Mouse (Mus musculus) ovary, adult 18-20 months (tissue): ENCODE measurements around the gene Ifitm2.
"Not testable (repeated sequence)": the region's sequence is repeated elsewhere in the genome, so short reads cannot be mapped to it uniquely, and the experiment has no call there.

Experiments
- DNase-seq: peaks from one replicate; pipeline ENCODE4 v3.0.0; 2022; ENCODE audit warnings: low spot score, mixed read lengths

Ifitm2 gene

GRCm38 (mm10) chr7:140968710-140969109 is 12.9 kb upstream of the Ifitm2 start:
- DNase-seq = not testable (repeated sequence)

DNA sequence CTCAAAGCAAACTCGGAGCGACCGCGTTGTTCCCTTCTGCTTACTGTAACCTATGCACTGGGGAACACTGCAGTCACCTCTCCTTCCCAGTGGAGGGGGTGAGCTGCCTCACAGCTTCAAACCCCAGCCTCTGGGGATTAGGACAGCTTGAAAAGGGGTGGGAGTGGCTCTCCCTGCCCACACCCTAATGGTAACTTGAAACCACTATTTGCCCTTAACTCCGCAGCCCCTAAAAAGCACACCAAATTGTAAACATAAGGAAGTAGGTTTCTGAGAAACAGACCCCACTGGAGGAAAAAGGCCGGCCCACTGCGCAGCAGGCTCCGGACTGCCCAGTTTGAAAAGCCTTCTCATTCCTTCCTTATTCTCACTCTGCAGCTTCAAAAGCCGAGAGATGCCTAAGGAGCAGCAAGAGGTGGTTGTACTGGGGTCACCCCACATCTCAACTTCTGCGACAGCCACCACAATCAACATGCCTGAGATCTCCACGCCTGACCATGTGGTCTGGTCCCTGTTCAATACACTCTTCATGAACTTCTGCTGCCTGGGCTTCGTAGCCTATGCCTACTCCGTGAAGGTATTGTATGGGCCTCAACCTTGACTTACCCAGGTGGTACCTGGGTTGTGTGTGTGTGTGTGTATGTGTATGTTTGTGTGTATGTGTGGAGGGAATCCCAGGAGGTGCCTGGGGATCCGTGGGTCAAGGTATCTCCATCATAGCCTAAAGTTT is 12.2 kb upstream of the Ifitm2 start:
- DNase-seq = no peak

- DNase-seq = no peak
Observed at GRCm38 (mm10) chr7:140966921-140967320, 11.1 kb upstream of the Ifitm2 start, which contains the start of gene Ifitm1. Ifitm1 (plus strand) TSS chr7:140967221.

- no peak for DNase-seq
Observed at GRCm38 (mm10) chr7:140962733-140963132, 6.9 kb upstream of the Ifitm2 start.

DNA sequence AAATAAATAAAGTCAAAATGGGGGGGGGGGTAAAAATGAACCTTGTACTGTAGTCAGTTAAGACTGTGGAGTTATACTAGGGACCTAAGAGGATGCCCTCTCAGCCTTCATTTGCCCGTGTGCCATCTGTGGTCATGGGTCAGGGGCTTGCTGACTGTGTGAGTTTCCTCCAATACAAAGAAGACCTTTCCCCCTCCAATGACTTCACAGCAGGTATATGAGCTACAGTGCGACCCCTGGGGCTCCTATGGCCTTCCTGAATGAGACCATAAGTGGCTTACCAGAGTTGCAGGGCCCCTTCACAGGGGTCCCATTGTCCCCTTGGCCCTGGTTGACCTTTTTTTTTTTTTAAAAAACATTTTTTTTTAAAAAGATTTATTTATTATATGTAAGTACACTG is 5.6 kb upstream of the Ifitm2 start:
- no peak for DNase-seq

DNA sequence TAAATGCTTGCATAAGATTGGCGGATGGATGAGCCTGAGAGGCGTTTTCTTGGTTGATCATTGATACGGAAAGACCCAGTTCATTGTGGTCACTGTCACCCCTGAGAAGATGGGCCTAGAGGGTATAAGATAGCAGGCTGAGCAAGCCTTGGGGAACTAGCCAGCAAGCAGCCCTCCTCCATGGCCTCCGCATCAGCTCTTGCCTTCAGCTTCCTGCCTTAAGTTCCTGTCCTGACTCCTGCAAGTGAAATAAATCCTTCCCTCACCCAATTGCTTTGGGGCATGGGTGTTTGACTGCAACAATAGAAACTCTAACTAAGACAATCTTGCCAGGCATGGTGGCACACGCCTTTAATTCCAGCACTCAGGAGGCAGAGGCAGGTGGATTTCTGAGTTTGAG is 4.2 kb upstream of the Ifitm2 start:
- no peak for DNase-seq

DNA sequence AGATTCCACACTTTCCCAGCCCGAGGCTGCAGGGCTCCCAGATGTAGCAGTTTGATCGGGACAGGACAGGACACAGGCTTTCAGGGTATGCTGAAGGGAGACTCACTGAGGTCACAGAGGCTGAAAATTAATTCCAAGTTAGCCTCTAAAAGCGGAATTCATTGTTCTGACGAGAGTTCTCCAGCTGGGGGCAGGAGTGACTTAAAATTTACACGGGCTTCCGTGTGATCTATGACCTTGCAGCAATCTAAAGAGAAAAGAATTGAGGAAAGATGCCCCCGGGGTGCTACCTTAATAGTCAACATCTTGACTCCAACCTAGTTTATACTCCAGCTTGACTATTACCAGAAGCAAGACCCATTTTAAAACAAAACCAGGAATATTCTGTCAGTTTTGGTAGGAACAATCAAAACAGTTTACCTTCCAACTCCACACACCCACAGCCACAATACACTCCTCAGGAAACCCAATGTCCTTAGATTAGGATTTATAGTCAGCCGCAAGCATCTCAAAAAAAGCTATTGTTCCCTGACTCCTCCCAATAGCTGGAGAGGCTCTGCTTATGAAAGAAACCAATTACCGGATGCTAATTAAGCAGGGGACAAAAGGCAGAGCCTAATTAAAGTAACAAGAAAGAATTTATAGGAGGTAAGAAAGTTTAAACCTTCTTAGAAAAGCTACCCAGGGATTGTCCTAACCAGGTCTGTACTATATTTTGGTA is 3.6 kb upstream of the Ifitm2 start:
- DNase-seq = no peak

- DNase-seq = no peak
Observed at GRCm38 (mm10) chr7:140956556-140956869, 726 bp upstream of the Ifitm2 start.

DNA sequence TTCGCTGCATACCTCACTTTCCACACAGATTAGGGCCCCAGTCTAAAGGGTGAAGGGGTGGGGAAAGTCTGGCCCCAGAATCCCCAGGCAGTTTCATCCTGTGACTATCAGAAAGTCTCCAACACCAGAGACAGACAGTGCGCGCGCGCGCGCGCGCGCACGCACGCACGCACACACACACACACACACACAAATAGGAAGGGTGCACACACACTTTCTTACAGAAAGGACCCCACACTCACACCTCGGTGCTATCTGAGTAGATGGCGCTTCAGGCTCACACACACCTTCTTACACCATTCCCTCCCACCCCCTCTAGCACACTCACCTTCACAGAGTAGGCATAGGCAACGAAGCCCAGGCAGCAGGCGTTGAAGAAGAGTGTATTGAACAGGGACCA is 445 bp downstream of the Ifitm2 start:
- DNase-seq = no peak

GRCm38 (mm10) chr7:140954733-140955071 is 1.1 kb downstream of the Ifitm2 start:
- DNase-seq = no peak

DNA sequence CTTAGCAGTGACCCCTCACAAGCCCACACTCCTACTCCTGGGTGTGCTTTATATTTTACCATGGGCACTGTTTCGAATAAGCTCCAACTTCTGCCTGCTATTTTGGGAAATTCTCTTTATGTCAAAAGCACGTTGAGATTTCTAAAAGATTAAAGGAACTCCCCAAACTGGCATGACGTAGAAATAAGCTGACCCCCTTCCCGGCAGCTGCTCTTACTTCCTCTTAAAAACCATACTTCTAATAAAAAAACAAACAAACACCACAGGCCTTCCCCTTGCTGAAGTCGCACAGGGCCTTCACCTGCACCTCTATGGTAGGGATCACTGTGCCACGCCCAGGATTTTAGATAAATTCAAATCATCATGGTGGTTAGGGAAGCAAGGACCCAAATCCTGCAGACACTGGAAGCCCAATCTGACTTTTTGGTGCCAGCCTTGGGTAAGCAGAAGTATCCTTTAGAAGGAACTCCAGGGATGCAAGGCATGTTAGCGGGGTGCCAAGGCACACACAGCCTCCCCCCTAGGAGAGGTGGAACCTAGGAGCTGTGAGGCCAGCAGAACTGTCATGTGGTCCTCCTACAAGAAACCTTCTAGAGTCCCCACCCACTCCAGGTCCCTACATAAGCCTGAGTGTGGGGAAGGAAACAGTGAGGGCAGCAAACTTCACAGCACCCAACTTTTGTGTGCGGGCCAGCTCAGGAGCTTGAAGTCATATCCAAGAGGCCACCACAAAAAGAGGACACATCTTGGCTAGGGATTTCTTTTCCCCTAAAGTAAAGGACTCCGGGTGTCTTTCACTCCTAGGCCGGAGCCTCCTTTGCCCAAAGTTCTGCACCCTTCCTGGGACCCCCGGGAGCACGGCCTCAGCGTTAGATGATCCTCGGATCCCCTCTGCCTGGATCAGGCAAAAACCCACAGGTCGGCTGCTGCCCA is 1.7 kb downstream of the Ifitm2 start:
- no peak for DNase-seq

DNA sequence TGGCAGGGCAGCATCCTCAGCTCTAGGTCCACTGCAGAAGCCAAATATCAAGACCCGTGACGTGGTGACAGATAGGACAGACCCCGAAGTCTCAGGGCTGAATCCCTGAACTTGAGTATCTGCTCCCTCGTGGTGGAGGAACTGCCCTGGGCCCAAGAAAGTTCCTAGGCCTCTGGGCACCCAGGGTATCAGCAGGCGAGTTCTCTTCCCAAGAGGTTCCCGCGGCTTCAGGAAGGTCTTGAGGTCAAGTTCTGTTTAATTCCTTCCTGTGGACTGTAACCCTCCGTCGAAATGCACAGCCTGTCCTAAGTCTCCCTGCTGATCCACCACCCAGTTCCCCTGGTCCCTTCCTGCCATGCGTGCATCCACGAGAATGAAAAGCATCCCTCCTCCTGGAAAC is 2.7 kb downstream of the Ifitm2 start:
- no peak for DNase-seq

- DNase-seq = no peak
Observed at GRCm38 (mm10) chr7:140952441-140952840, 3.3 kb downstream of the Ifitm2 start.

- DNase-seq = no peak
Observed at GRCm38 (mm10) chr7:140951765-140952164, 4.0 kb downstream of the Ifitm2 start.

GRCm38 (mm10) chr7:140951051-140951450 is 4.7 kb downstream of the Ifitm2 start:
- DNase-seq = no peak

GRCm38 (mm10) chr7:140949824-140950530 is 5.8 kb downstream of the Ifitm2 start, which contains the start of gene Ifitm5:
Ifitm5 (minus strand) TSS chr7:140950291.
- DNase-seq = no peak

- DNase-seq = no peak
Observed at GRCm38 (mm10) chr7:140949255-140949654, 6.5 kb downstream of the Ifitm2 start.

DNA sequence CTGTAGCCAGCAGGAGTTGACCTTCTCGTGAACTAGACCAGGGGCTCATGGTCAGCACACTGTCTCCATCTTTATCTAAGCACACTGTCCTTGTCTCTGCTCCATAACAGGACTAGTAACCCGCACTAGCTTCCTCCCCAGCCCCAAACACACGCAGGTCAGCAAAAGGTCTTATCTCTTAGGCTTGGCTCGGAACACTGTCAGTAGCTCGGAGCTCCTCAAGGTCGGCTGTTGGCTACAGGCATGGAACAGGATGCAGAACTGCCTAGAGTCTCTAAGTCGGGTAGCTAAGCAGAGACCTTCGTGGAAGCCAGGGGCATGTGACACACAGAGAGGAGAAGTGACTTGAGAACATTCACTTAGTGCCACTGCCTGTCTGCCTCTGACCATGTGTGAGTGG is 7.6 kb downstream of the Ifitm2 start:
- DNase-seq = peak; percentile 85

GRCm38 (mm10) chr7:140946980-140947379 is 8.8 kb downstream of the Ifitm2 start:
- DNase-seq = no peak

DNA sequence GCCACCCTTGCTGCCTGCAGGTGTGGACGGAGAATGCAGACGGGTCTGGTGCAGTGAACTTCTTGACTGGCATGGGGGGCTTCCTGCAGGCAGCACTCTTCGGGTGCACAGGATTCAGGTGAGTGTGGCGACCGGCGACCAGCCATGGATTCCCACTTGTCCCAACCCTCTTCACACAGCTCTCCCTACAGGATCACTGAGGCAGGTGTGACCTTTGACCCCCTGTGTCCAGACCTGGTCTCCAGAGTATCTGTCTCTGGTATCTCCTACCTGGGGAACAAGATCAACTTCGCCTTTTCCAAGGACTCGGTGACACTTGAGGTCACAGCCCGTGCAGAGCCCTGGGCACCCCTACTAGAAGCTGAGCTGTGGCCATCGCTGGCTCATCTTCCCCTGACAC is 9.5 kb downstream of the Ifitm2 start:
- no peak for DNase-seq

- DNase-seq = no peak
Observed at GRCm38 (mm10) chr7:140945247-140945646, 10.5 kb downstream of the Ifitm2 start.

DNA sequence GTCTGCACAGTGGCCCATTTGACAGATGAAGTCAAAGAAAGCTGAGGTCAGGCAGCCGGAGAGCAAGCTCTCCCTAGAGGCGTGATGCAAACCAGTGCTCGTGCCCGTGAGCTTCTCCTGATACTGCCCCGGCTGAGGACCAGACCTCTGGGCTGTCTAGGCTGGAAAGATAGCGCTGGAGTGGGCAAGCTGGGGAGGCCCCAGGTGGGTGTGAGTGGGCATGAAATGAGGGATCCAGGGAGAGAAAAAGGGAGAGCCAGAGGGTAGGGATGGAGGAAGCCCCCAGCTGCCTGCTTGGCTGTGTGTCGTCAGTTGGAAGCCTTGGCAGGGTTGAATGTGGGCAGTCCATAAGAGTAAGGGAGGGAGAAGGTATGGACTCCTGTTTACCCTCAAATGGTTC is 11.6 kb downstream of the Ifitm2 start:
- no peak for DNase-seq
